Mouse (Mus musculus) embryonic facial prominence, embryonic 11.5 days (tissue): ENCODE data around the gene Tor1aip2. TPM values are rescaled to one million over a fixed set of nuclear protein-coding genes. Genes with fewer than 3 reads are reported as not detected.

Experiments used
- ATAC-seq: fragments of 200-750 bp; cut with Nextera tagmentation; replicated peaks from 2 replicates; pipeline ENCODE4 v1.8.0; 2017; ENCODE audit warnings: low read depth; ENCODE audit not compliant: insufficient number of reproducible peaks, low FRiP score, low TSS enrichment
- DNase-seq: peaks from one replicate; pipeline ENCODE4 v3.0.0-alpha.2; 2015; ENCODE audit warnings: low spot score
- H3K27ac ChIP-seq: fragments of 300-500 bp; sonication (generic); replicated peaks from 2 replicates; pipeline ENCODE4 v1.5.1; 2014; ENCODE audit warnings: mild to moderate bottlenecking, low read depth, low read length, control low read depth
- H3K27me3 ChIP-seq: fragments of 300-500 bp; sonication (generic); 2 replicates; pipeline ENCODE4 v1.6.1; 2014; ENCODE audit warnings: mild to moderate bottlenecking, low read length, moderate library complexity, mixed read lengths; ENCODE audit not compliant: control insufficient read depth, insufficient read depth
- H3K36me3 ChIP-seq: fragments of 300-500 bp; sonication (generic); replicated peaks from 2 replicates; pipeline ENCODE4 v1.6.1; 2014; ENCODE audit warnings: low read depth, mild to moderate bottlenecking, low read length, moderate library complexity, mixed read lengths; ENCODE audit not compliant: control insufficient read depth, insufficient read depth
- H3K4me1 ChIP-seq: fragments of 300-500 bp; sonication (generic); 2 replicates; pipeline ENCODE4 v1.6.1; 2014; ENCODE audit warnings: low read length, mixed read lengths; ENCODE audit not compliant: control insufficient read depth, insufficient read depth
- H3K4me2 ChIP-seq: fragments of 300-500 bp; sonication (generic); 2 replicates; pipeline ENCODE4 v1.6.1; 2014; ENCODE audit warnings: low read depth, mild to moderate bottlenecking, control low read depth, low read length, moderate library complexity
- H3K4me3 ChIP-seq: fragments of 300-500 bp; sonication (generic); 2 replicates; pipeline ENCODE4 v1.5.1; 2014; ENCODE audit warnings: low read depth, low read length, control low read depth
- H3K9ac ChIP-seq: fragments of 300-500 bp; sonication (generic); replicated peaks from 2 replicates; pipeline ENCODE4 v1.6.1; 2014; ENCODE audit warnings: mild to moderate bottlenecking, control low read depth, low read length
- H3K9me3 ChIP-seq: fragments of 300-500 bp; sonication (generic); replicated peaks from 2 replicates; pipeline ENCODE4 v1.6.1; 2016; ENCODE audit warnings: mild to moderate bottlenecking, low read length, inconsistent platforms, mixed read lengths; ENCODE audit not compliant: control insufficient read depth
- WGBS: fragments of 180-500 bp; shearing (Covaris S2); extraction: QIAGEN DNeasy Blood & Tissue Kit; methylation state at CpG from one replicate; pipeline ENCODE4 v1.1.7; 2014; 5-methylcytosine and 5-hydroxymethylcytosine counted together
- polyA plus RNA-seq: library from polyadenylated mRNA; unstranded; fragments of >200 nt; fragmentation: Nextera tagmentation; extraction: Ambion mirVana; gene quantifications from 2 replicates; pipeline ENCODE4 v1.2.1, GENCODE M21; 2014

Gene Tor1aip2
- polyA plus RNA-seq, 1 experiment from 2014 or later: 147 TPM

DNA sequence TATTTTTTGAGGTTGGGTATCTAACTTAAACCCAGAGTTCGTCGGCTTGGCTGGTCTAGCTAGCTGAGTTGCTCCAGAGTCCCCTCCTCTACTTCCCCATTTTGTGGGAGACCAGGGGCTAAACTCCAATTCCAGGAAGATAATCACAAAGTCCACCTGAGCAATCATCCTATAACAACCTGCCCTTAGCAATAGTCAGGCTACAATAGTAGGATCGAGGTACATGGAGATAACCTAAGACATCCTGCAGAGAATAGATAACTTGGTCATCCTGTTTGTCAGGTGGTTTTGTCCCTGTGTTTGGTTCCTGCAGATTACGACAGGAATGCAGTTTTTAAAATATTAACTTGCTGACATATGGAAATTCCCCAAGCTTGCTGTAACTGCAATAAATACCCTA, 56.6 kb downstream of the Tor1aip2 start:
- no peaks in the 10 kb centered on the region for H3K4me1 ChIP-seq
- H3K27me3 ChIP-seq: no peaks in the 10 kb centered on the region
- no peak overlapping the region for H3K9ac ChIP-seq
- no peak overlapping the region for H3K27ac ChIP-seq
- DNase-seq (no peak), ATAC-seq (no peak)
- no peak overlapping the region for H3K4me2 ChIP-seq
- H3K4me3 ChIP-seq: no peak overlapping the region
- H3K9me3 ChIP-seq: no peaks in the 10 kb centered on the region
- WGBS: 86% methylated on average over 4 of the region's 4 CpGs
- no peaks in the 10 kb centered on the region for H3K36me3 ChIP-seq

DNA sequence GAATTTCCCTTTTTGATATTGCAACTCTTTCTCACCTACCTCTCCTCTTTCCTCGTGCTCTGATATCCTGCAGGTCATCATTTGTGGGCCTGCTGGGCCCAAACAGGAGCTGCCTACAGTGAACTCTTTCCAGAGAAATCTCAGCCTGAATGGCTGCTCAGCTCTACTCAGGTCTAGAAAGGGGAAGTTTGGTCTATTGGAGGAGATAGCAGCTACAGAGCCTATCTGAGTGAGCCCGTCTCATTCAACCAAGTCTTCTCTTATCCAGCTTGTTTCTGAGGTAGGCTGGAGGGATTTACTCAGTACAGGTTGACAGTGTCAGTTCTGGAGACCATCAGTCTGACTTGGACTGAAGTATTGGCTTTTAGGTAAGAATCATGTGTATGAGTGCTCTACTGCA, 68.6 kb downstream of the Tor1aip2 start:
- no peaks in the 10 kb centered on the region for H3K4me1 ChIP-seq
- ATAC-seq (no peak), DNase-seq (no peak)
- H3K9me3 ChIP-seq: no peaks in the 10 kb centered on the region
- no peaks in the 10 kb centered on the region for H3K36me3 ChIP-seq
- H3K4me3 ChIP-seq: no peak overlapping the region
- 91% methylated on average over 2 of the region's 2 CpGs for WGBS
- no peak overlapping the region for H3K4me2 ChIP-seq
- H3K27me3 ChIP-seq: no peaks in the 10 kb centered on the region
- no peak overlapping the region for H3K9ac ChIP-seq
- H3K27ac ChIP-seq: no peak overlapping the region

DNA sequence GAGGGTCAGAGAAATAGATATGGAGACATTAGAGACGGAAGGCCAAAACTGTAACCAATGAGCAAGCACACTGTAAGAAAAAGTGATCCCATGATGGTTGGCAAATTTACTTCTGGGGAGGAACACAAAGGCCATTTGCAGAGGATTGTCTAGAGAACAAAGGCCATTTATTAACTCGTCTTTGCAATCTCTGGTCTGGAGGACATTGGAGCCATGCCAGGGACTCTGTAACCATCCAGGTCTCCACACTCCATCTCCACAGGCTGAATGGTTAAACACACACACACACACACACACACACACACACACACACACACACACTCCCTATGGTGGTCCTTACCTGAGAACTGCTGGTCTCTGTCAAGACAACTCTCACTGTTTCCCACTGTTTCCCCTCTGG, 70.2 kb downstream of the Tor1aip2 start:
- ATAC-seq (no peak), DNase-seq (no peak)
- no peaks in the 10 kb centered on the region for H3K36me3 ChIP-seq
- no peaks in the 10 kb centered on the region for H3K9me3 ChIP-seq
- no peak overlapping the region for H3K27ac ChIP-seq
- WGBS: 71% methylated on average over 2 of the region's 2 CpGs
- no peak overlapping the region for H3K4me2 ChIP-seq
- no peaks in the 10 kb centered on the region for H3K27me3 ChIP-seq
- no peak overlapping the region for H3K4me3 ChIP-seq
- no peak overlapping the region for H3K9ac ChIP-seq
- H3K4me1 ChIP-seq: no peaks in the 10 kb centered on the region

DNA sequence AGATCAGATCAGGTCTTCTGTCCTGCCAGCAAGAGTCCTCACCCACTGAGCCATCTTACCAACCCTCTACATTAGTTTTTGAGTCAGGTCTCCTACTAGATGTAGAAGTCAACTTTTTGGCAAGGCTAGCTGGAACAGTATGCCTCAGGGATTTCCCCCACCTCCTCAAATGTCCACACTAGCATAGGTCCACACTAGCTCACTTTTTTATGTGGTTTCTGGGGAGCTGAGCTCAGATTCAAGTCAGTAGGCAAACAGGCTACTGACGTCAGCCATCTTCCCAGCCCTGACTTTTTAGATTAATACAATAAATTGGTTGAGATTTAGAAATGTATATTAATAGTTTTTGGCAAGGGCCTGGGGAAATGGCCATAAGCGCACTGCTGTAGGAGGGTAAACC, 72.2 kb downstream of the Tor1aip2 start:
- Histone ChIP-seq H3K4me1 (no peaks in the 10 kb centered on the region), H3K27me3 (no peaks in the 10 kb centered on the region), H3K4me2 (no peak overlapping the region), H3K36me3 (no peaks in the 10 kb centered on the region), H3K27ac (no peak overlapping the region), H3K9me3 (no peaks in the 10 kb centered on the region), H3K9ac (no peak overlapping the region), H3K4me3 (no peak overlapping the region)
- 85% methylated on average over 2 of the region's 2 CpGs for WGBS
- no peak for ATAC-seq
- DNase-seq: no peak

DNA sequence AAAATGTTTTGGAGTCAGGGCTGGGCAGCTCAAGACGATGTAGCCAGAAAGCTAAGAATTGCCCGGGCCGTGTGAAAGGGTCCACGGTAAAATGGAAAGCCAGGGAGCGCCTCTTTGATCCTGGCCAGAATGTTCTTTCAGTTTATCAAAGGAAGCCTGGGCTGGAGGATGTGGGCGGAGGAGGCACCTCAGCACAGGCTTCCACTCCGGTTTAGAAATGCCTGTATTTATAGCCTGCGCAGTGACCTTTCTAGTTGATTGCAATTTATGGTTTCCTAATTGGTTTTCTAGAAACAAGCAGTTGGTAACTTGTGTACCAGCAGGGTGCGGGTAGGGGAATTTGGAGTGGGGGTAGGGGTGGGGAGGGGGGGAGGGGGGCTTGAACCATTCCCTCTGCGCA, 73.2 kb downstream of the Tor1aip2 start:
- no peaks in the 10 kb centered on the region for H3K4me1 ChIP-seq
- no peak for DNase-seq
- no peak overlapping the region for H3K4me2 ChIP-seq
- no peak overlapping the region for H3K9ac ChIP-seq
- H3K27me3 ChIP-seq: no peaks in the 10 kb centered on the region
- ATAC-seq: no peak
- H3K27ac ChIP-seq: no peak overlapping the region
- no peak overlapping the region for H3K4me3 ChIP-seq
- H3K9me3 ChIP-seq: no peaks in the 10 kb centered on the region
- H3K36me3 ChIP-seq: no peaks in the 10 kb centered on the region
- 64% methylated on average over 10 of the region's 10 CpGs for WGBS

DNA sequence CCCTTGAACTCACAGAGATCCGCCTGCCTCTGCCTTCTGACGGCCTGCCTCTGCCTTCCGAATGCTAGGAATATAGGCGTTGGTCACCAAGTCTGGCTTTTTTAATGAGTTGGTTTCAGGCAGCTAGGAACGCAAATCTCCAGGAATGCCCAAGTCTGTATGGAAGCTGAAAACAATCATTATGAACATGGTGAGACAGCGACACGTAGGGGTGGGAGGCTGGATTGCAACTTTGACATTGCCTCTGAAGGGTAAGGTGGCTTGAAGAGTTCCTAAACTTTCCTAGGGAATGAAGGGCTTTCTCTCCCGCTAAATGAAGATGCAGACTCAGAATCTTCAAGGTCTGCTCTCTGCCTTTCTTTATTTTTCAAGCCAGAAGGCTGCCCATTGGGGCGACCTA, 75.9 kb downstream of the Tor1aip2 start:
- Histone ChIP-seq H3K4me2 (no peak overlapping the region), H3K36me3 (no peaks in the 10 kb centered on the region), H3K27ac (no peak overlapping the region), H3K9ac (no peak overlapping the region), H3K4me1 (no peaks in the 10 kb centered on the region), H3K27me3 (no peaks in the 10 kb centered on the region), H3K4me3 (no peak overlapping the region), H3K9me3 (no peaks in the 10 kb centered on the region)
- WGBS: 75% methylated on average over 9 of the region's 9 CpGs
- DNase-seq (no peak), ATAC-seq (no peak)

DNA sequence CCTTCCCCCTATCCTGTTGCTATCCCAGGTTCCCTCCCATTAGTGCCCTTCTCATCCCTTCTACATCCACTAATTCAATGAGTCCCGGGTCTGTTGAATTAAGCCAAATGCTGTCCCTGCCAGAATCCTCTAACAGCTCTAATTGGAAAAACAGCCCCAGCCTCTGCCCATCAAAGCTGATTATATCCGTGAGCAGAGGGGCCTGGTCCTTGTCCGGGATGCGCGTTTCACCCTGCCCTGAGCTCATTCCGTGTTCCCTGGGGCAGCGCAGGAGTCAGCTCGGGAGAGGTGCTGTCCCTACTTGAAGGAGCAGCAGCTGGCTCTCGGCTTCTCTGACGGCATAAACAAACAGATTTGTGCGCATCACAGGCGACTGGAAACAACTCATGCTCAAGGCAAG, 76.5 kb downstream of the Tor1aip2 start:
- H3K4me2 ChIP-seq: no peak overlapping the region

DNA sequence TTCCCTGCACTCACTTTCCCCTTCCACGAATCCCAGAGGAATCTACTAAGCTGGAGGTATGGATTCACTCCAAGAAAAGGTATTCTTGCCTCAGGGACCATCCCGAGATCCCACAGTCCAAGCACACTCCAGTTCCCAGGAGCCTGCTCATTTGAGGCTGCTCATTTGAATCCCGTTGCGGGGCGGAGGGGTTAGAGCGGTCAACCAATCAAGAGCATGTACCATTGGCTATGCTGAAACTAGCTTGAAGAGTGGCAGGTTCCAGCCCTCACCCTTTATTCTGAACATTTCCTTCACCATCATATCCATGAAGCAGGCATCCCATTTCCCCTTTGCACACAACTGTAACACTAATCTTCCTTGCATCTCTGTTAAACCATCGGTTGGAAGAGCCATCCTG, 76.9 kb downstream of the Tor1aip2 start:
- H3K27ac ChIP-seq: no peak overlapping the region
- H3K9me3 ChIP-seq: no peaks in the 10 kb centered on the region
- WGBS: 64% methylated on average over 7 of the region's 7 CpGs
- H3K4me2 ChIP-seq: no peak overlapping the region
- no peaks in the 10 kb centered on the region for H3K27me3 ChIP-seq
- DNase-seq (no peak), ATAC-seq (no peak)
- no peak overlapping the region for H3K9ac ChIP-seq
- no peaks in the 10 kb centered on the region for H3K36me3 ChIP-seq
- no peak overlapping the region for H3K4me3 ChIP-seq
- no peaks in the 10 kb centered on the region for H3K4me1 ChIP-seq

More for the DNA sequence above, 76.5 kb downstream of the Tor1aip2 start:
- no peaks in the 10 kb centered on the region for H3K4me1 ChIP-seq
- no peaks in the 10 kb centered on the region for H3K9me3 ChIP-seq
- DNase-seq: no peak
- H3K4me3 ChIP-seq: no peak overlapping the region
- whole genome bisulfite sequencing: 28% methylated on average over 12 of the region's 12 CpGs
- no peaks in the 10 kb centered on the region for H3K36me3 ChIP-seq
- no peak overlapping the region for H3K27ac ChIP-seq
- H3K9ac ChIP-seq: no peak overlapping the region
- H3K27me3 ChIP-seq: no peaks in the 10 kb centered on the region
- no peak for ATAC-seq
